Mouse (Mus musculus): ENCODE measurements around the gene Tmod4.

DNA sequence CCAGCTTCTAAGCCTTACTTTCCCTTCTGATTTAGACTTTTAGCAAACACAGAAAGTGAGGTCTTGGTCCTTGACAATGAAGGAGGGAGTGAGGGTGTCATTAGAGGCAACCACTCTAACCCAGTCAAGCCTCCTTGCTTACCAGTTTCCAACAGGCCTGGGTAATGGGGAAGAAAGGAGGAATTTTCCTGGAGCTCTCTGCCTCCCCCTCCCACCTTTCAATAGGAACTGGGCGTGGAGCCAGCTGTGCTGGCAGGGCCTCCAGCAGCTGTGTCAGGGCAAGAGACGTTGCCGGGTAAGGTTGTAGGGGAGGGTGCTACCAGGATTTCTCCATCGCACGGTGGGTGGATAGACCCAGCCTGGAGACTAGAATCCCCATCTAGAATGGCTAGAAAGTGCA lies 696 bp downstream of the Tmod4 start:
- TF ChIP-seq EP300 (IDR thresholded peaks at IDR 0.05; ENCODE audit: low read depth) (no peak), CTCF (IDR thresholded peaks at IDR 0.05; ENCODE audit: low read depth) (no peak)
